Mouse (Mus musculus) cerebellum, adult 11 months (tissue): ENCODE measurements around the gene Prmt3.

Experiments
- DNase-seq: peaks from one replicate; pipeline ENCODE4 v3.0.0; 2022

The Prmt3 gene

GRCm38 (mm10) chr7:49859820-49860219, 81.7 kb downstream of the Prmt3 start:
- DNase-seq: no peak

- no peak for DNase-seq
Measured at GRCm38 (mm10) chr7:49861196-49861595, 83.0 kb downstream of the Prmt3 start.

- DNase-seq: no peak
Measured at GRCm38 (mm10) chr7:49863753-49864152, 85.6 kb downstream of the Prmt3 start.

GRCm38 (mm10) chr7:49869656-49870055, 91.5 kb downstream of the Prmt3 start:
- DNase-seq: no peak

- no peak for DNase-seq
Measured at GRCm38 (mm10) chr7:49870276-49870675, 92.1 kb downstream of the Prmt3 start.

GRCm38 (mm10) chr7:49877307-49877706, 99.2 kb downstream of the Prmt3 start:
- DNase-seq: no peak

GRCm38 (mm10) chr7:49879051-49879450, 100.9 kb downstream of the Prmt3 start:
- no peak for DNase-seq

GRCm38 (mm10) chr7:49879998-49880707, 102.0 kb downstream of the Prmt3 start:
- no peak for DNase-seq

GRCm38 (mm10) chr7:49882288-49882687, 104.1 kb downstream of the Prmt3 start:
- DNase-seq: no peak

GRCm38 (mm10) chr7:49882694-49883389, 104.7 kb downstream of the Prmt3 start:
- no peak for DNase-seq

GRCm38 (mm10) chr7:49887776-49888390, 109.7 kb downstream of the Prmt3 start:
- DNase-seq: no peak

- no peak for DNase-seq
Measured at GRCm38 (mm10) chr7:49894786-49895185, 116.6 kb downstream of the Prmt3 start.

GRCm38 (mm10) chr7:49895296-49895695, 117.2 kb downstream of the Prmt3 start:
- no peak for DNase-seq

- no peak for DNase-seq
Measured at GRCm38 (mm10) chr7:49902003-49902552, 123.9 kb downstream of the Prmt3 start.

GRCm38 (mm10) chr7:49907191-49908171, 129.3 kb downstream of the Prmt3 start:
- no peak for DNase-seq
